Mouse (Mus musculus): ENCODE data around the gene Notum. TPM values are rescaled to one million over a fixed set of nuclear protein-coding genes. Genes with fewer than 3 reads are reported as not detected.

Gene Notum
- polyA plus RNA-seq, 1 experiment = 25.5 TPM

DNA sequence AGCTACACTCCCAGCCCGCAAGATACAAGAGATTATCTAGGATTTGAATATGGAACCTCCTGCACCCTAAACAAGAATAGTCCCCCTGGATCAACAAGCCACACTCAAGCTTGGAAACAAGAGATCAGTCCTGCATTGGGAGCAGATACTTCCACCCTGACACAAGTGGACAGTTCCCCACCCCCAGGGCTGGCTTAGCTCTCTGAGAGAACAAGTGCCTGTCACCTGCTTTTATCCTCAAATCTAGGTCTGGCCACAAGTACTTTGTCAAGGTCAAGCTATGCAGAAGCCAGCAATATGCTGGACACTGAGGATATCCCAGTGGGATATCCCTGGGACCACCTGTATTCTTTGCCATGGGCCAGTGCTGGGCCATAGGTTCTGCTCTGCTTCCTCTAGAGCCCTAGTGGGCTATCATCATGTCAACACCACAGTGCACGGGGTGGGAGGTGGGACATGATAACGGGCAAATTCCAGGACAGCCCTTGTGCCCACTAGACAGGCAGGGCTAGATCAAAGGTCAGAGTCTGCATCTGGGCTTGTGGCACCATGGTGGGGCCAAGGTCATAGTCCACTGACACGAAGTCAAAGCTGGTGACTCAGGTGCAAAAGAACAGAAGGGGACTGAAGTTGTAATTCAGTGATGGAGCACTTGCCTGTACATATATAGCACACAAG lies 44.2 kb downstream of the Notum start:
- H3K27ac ChIP-seq (ENCODE audit: insufficient read depth, low read depth, low read length) = peak overlapping the region; percentile 95
- peak overlapping the region; percentile 83 for H3K4me3 ChIP-seq (ENCODE audit: insufficient read depth, low read depth, low read length)
- TF ChIP-seq POLR2A (IDR thresholded peaks at IDR 0.05; ENCODE audit: low read depth, low read length) (no peak), CTCF (conservative IDR thresholded peaks at IDR 0.05; ENCODE audit: insufficient read depth, insufficient read length, low read depth, low read length) (no peak)
- no peaks in the 10 kb centered on the region for H3K27me3 ChIP-seq (replicated peaks; ENCODE audit: control insufficient read depth, insufficient read depth, low read length)
- WGBS = 36% methylated on average over 4 of the region's 4 CpGs
- H3K36me3 ChIP-seq (ENCODE audit: control insufficient read depth, insufficient read depth, low read length) = peaks cover 6% of the 10 kb centered on the region; the same call in 1 of the 2 replicates
- peaks cover 14% of the 10 kb centered on the region for H3K4me1 ChIP-seq (ENCODE audit: control insufficient read depth, insufficient read depth, low read length)
- DNase-seq = peak; percentile 88

DNA sequence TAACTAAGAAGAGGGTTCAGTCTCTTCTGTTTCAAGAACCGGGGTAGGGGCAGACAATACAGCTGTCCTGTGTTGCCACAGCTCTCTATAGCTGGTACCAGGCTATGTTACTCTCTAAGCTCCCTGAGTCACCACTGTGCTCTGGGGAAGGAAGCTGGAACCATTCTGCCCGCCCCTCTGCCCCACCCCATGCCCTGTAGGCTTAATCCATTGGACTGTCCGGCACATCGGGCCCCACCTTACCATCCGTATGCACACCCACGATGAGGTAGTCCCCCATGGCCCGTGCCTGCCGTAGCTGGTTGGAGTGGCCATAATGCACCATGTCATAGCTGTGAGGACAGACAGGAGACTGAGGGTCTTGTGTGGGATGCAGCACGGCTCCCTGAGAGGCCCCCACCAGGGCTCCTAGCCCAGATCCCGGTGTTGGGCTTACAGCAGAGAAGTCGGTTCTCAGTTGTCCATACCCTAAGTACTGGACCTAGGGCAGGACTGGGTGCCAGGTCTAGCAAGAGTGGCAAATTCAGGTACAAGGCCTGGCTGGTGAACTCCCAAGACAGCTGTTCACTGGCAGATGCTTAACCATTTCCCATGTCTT lies 45.3 kb downstream of the Notum start:
- Histone ChIP-seq H3K27me3 (replicated peaks; ENCODE audit: control insufficient read depth, insufficient read depth, low read length) (no peaks in the 10 kb centered on the region), H3K36me3 (ENCODE audit: control insufficient read depth, insufficient read depth, low read length) (peaks cover 6% of the 10 kb centered on the region; the same call in 1 of the 2 replicates), H3K27ac (ENCODE audit: insufficient read depth, low read depth, low read length) (no peak overlapping the region), H3K4me1 (ENCODE audit: control insufficient read depth, insufficient read depth, low read length) (peaks cover 14% of the 10 kb centered on the region), H3K4me3 (ENCODE audit: insufficient read depth, low read depth, low read length) (peak overlapping the region; percentile 5; the same call in 1 of the 2 replicates)
- DNase-seq = no peak
- WGBS = 78% methylated on average over 11 of the region's 11 CpGs
- TF ChIP-seq POLR2A (IDR thresholded peaks at IDR 0.05; ENCODE audit: low read depth, low read length) = no peak
- no peak for TF ChIP-seq CTCF (conservative IDR thresholded peaks at IDR 0.05; ENCODE audit: insufficient read depth, insufficient read length, low read depth, low read length)

DNA sequence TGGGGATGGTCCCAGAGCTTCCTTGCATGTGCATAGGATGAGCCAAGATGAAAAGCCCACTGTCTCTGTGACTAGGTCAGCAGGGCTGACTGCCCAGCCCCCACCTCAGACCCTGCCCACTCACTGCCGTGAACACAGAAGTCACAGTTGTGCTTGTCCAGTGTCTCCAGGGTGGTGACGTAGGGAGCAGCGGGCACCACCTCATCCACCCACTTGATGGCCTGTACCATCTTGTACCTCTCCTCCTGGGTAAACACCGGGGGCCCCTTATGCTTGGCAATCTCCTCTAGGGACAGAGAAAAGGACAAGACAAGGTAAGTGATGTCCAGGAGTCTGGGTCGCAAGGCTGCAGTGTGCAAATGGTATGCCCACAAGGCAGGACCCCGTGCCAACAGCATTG lies 45.8 kb downstream of the Notum start:
- H3K4me1 ChIP-seq (ENCODE audit: control insufficient read depth, insufficient read depth, low read length) = peaks cover 14% of the 10 kb centered on the region
- H3K36me3 ChIP-seq (ENCODE audit: control insufficient read depth, insufficient read depth, low read length) = peaks cover 6% of the 10 kb centered on the region; the same call in 1 of the 2 replicates
- no peak for DNase-seq
- no peak overlapping the region for H3K4me3 ChIP-seq (ENCODE audit: insufficient read depth, low read depth, low read length)
- no peak overlapping the region for H3K27ac ChIP-seq (ENCODE audit: insufficient read depth, low read depth, low read length)
- WGBS = 91% methylated on average over 6 of the region's 6 CpGs
- TF ChIP-seq POLR2A (IDR thresholded peaks at IDR 0.05; ENCODE audit: low read depth, low read length) = no peak
- TF ChIP-seq CTCF (conservative IDR thresholded peaks at IDR 0.05; ENCODE audit: insufficient read depth, insufficient read length, low read depth, low read length) = no peak
- no peaks in the 10 kb centered on the region for H3K27me3 ChIP-seq (replicated peaks; ENCODE audit: control insufficient read depth, insufficient read depth, low read length)

DNA sequence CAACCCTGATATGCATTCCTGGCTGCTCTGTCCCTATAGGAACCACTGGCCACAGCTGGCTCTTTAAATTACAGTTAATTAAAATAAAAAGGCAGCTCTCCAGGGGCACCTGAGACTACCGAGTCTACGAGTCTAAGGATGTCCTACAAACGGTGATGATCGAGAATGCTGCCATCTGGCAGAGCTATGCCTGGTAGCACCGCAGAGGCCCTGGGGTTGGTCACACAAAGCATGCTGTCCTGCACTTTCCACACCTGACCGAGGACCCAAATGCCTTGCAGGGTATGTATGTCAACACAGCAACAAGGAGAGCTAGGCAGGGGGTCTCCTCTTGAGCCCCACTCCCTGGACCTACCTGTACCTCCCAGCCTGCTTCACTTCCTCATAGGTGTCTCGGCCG lies 47.0 kb downstream of the Notum start:
- Histone ChIP-seq H3K27ac (ENCODE audit: insufficient read depth, low read depth, low read length) (no peak overlapping the region), H3K27me3 (replicated peaks; ENCODE audit: control insufficient read depth, insufficient read depth, low read length) (no peaks in the 10 kb centered on the region), H3K4me3 (ENCODE audit: insufficient read depth, low read depth, low read length) (no peak overlapping the region), H3K4me1 (ENCODE audit: control insufficient read depth, insufficient read depth, low read length) (peaks cover 15% of the 10 kb centered on the region), H3K36me3 (ENCODE audit: control insufficient read depth, insufficient read depth, low read length) (peaks cover 6% of the 10 kb centered on the region; the same call in 1 of the 2 replicates)
- DNase-seq = no peak
- 81% methylated on average over 8 of the region's 8 CpGs for WGBS
- TF ChIP-seq CTCF (conservative IDR thresholded peaks at IDR 0.05; ENCODE audit: insufficient read depth, insufficient read length, low read depth, low read length) = no peak

DNA sequence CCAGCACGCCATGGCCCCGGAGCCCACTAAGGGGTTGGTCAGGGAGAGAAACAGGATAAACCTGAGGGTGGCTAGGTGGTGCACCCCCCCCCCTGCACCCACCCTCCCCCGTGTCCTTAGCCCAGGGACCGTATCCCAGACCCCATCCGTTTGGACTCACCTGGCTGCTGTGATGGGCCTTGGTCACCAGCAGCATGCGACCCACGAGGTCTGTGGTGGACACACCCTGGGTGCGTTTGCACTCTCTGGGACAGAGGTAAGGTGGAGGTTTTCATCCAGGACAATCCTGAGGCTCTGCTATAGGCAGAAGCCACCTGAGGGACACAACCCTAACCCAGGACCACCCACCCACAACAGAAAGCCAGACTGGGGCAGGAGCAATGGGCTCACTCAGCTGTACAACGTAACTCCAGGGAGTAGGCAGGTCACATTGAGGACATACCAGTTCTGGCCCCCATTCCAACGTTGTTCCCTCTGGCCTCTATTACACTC lies 47.4 kb downstream of the Notum start:
- Histone ChIP-seq H3K36me3 (ENCODE audit: control insufficient read depth, insufficient read depth, low read length) (peaks cover 5% of the 10 kb centered on the region; the same call in 1 of the 2 replicates), H3K4me1 (ENCODE audit: control insufficient read depth, insufficient read depth, low read length) (peaks cover 19% of the 10 kb centered on the region), H3K4me3 (ENCODE audit: insufficient read depth, low read depth, low read length) (no peak overlapping the region), H3K27me3 (replicated peaks; ENCODE audit: control insufficient read depth, insufficient read depth, low read length) (no peaks in the 10 kb centered on the region), H3K27ac (ENCODE audit: insufficient read depth, low read depth, low read length) (no peak overlapping the region)
- DNase-seq = no peak
- no peak for TF ChIP-seq CTCF (conservative IDR thresholded peaks at IDR 0.05; ENCODE audit: insufficient read depth, insufficient read length, low read depth, low read length)
- TF ChIP-seq POLR2A (IDR thresholded peaks at IDR 0.05; ENCODE audit: low read depth, low read length) = no peak
- 80% methylated on average over 10 of the region's 10 CpGs for WGBS

DNA sequence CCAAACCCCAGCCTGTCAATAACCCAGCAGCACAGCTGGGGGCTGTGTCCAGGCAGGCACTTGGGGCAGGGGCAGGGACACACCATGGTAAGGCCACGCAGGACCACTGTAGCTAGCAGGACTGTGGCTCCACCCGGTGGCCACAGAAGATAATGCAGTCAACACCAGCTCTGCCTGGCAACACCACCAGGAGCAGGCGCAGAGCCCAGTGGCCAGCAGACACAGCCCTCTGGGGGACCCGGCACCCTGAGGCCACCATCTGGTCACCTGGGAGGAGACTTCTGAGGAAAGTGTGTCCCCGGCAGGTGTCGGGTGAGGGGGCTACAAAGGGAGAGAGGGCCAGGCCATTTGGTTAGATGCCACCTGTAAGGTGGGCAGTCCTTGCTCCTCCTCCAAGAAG lies 48.2 kb downstream of the Notum start:
- Histone ChIP-seq H3K27me3 (replicated peaks; ENCODE audit: control insufficient read depth, insufficient read depth, low read length) (no peaks in the 10 kb centered on the region), H3K27ac (ENCODE audit: insufficient read depth, low read depth, low read length) (no peak overlapping the region), H3K4me3 (ENCODE audit: insufficient read depth, low read depth, low read length) (no peak overlapping the region), H3K36me3 (ENCODE audit: control insufficient read depth, insufficient read depth, low read length) (peaks cover 3% of the 10 kb centered on the region; the same call in 1 of the 2 replicates), H3K4me1 (ENCODE audit: control insufficient read depth, insufficient read depth, low read length) (peaks cover 15% of the 10 kb centered on the region)
- TF ChIP-seq CTCF (conservative IDR thresholded peaks at IDR 0.05; ENCODE audit: insufficient read depth, insufficient read length, low read depth, low read length) (peak; percentile 84), POLR2A (IDR thresholded peaks at IDR 0.05; ENCODE audit: low read depth, low read length) (no peak)
- DNase-seq = peak; percentile 79
- WGBS = 26% methylated on average over 6 of the region's 6 CpGs

DNA sequence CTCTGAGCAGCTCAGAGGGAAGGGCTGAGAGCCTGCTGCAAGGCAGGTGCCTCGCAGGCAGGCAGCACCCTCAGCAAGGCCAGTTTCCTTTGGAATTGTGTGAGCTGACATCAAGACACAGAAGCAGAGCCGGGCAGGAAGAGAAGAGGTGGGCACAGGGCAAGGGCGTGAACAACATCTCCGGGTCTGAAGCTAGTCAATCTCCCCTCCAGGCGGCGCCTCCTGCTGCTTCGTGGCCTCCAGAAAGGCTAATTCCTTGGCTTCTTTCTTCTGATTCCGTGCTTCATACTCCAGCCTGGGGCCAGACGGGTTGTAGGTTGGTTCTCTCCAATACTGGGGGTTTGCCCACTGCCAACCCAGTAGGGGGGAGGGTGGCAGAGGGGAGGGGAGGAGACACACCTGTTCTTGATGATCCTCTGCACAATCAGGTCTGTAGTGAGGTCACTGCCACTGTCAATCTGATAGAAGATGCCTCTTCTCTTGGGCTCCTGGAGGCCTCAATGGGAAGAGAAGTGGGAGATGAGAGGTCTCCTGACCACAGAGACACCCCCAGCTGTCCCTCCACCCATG lies 50.4 kb downstream of the Notum start:
- no peak for TF ChIP-seq CTCF (conservative IDR thresholded peaks at IDR 0.05; ENCODE audit: insufficient read depth, insufficient read length, low read depth, low read length)
- no peak for TF ChIP-seq POLR2A (IDR thresholded peaks at IDR 0.05; ENCODE audit: low read depth, low read length)

More for the DNA sequence above, 50.4 kb downstream of the Notum start:
- 80% methylated on average over 9 of the region's 9 CpGs for WGBS
- no peak overlapping the region for H3K4me3 ChIP-seq (ENCODE audit: insufficient read depth, low read depth, low read length)
- H3K36me3 ChIP-seq (ENCODE audit: control insufficient read depth, insufficient read depth, low read length) = peaks cover 3% of the 10 kb centered on the region; the same call in 1 of the 2 replicates
- H3K27ac ChIP-seq (ENCODE audit: insufficient read depth, low read depth, low read length) = no peak overlapping the region
- DNase-seq = no peak
- H3K4me1 ChIP-seq (ENCODE audit: control insufficient read depth, insufficient read depth, low read length) = peaks cover 5% of the 10 kb centered on the region
- H3K27me3 ChIP-seq (replicated peaks; ENCODE audit: control insufficient read depth, insufficient read depth, low read length) = no peaks in the 10 kb centered on the region

All from kidney, adult 2 months (tissue).